Mouse (Mus musculus): ENCODE measurements at regions not wholly inside any gene's neighbourhood (a gene's known extent, or its start where the extent isn't known, plus 50 kb on each side); places are given as distances from the start of the nearest gene placed in this dataset.

DNA sequence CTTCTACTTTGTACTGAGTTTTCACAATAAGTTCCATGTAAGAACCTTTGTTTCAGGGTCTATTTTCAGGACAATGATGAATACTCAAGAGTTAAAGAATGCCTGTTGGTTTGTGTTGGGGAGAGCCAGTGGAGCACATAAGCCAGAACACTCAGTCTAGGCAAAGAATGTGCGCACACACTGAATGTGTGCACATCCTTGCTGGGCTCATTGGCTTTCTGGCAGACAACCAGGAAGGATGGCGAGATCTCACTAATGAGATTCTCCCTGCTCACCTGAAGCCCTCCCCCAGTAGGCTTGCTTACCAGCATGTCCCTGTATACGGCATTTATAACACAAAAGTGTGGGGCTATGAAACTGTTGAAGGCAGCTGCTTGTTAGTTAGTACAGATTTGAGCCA is 411.0 kb downstream of the D3Ertd751e start:
- dilution Hi-C loops (cut with MboI; ENCODE audit: extremely low pct_ligation_motif_present, extremely low pct_unique_long_range_greater_than_20kb, low sequenced_read_pairs) (no loop called here), in situ Hi-C loops (cut with MboI; ENCODE audit: low pct_ligation_motif_present, low pct_unique_long_range_greater_than_20kb, low sequenced_read_pairs) (no loop called here)
- H3K9me3 ChIP-seq (replicated peaks; ENCODE audit: low read length) = no peaks in the 10 kb centered on the region

DNA sequence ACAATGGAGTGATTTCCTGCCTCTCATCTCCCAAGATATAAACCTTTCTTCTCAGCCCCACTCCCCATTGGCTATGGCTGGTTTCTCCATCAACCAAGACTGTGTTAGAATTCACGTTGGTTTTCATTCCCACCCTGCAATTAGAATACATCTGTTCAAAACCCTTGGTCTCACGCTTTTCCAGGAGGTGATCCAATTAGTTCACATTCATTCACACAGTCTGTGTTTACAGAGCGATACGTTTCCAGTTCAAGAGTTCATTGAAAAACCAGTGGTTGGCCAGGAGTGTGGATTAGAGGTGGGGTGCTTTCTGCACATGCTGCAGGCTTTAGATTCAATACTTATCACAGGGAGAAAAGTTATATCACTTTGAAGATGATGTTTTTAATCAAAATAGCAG is 412.5 kb downstream of the D3Ertd751e start:
- Histone ChIP-seq H3K9ac (ENCODE audit: insufficient read depth, low read depth) (no peak overlapping the region), H3K9me3 (replicated peaks; ENCODE audit: low read length) (no peaks in the 10 kb centered on the region), H3K4me2 (ENCODE audit: insufficient read depth, low read depth, poor library complexity, severe bottlenecking) (no peak overlapping the region), H3K27ac (ENCODE audit: insufficient read depth, low read depth) (no peak overlapping the region), H3K4me3 (replicated peaks in 1 of 3; ENCODE audit: low read depth in 2 of 3, low read length in 2 of 3, poor library complexity in 1 of 3) (no peak overlapping the region), H3K36me3 (replicated peaks in 1 of 2; ENCODE audit: control insufficient read depth in 1 of 2, insufficient read depth in 1 of 2, low read length in 1 of 2) (no peaks in the 10 kb centered on the region), H3K4me1 (ENCODE audit: control insufficient read depth in 1 of 2, insufficient read depth in 2 of 2) (peaks cover 3 to 12% of the 10 kb centered on the region in 2 experiments; a peak in 3 of 4 replicates), H3K27me3 (replicated peaks) (no peaks in the 10 kb centered on the region), H3K79me2 (replicated peaks; ENCODE audit: control insufficient read depth, extremely low read depth, insufficient read depth, poor library complexity, severe bottlenecking) (no peaks in the 10 kb centered on the region)
- TF ChIP-seq POLR2AphosphoS2 (IDR thresholded peaks at IDR 0.05; ENCODE audit: low read depth, low read length) (no peak), ZNF384 (IDR thresholded peaks at IDR 0.05; ENCODE audit: low read depth, low read length) (no peak), RCOR1 (conservative IDR thresholded peaks at IDR 0.05; ENCODE audit: low read depth, low read length) (no peak), JUND (conservative IDR thresholded peaks at IDR 0.05; ENCODE audit: low read depth, low read length) (no peak), CHD1 (IDR thresholded peaks at IDR 0.05; ENCODE audit: low read depth, low read length) (no peak), TBP (conservative IDR thresholded peaks at IDR 0.05; ENCODE audit: low read depth, low read length) (no peak), NRF1 (IDR thresholded peaks at IDR 0.05; ENCODE audit: low read depth, low read length) (no peak), ZKSCAN1 (IDR thresholded peaks at IDR 0.05; ENCODE audit: borderline replicate concordance, low read depth, low read length) (no peak), IRF4 (IDR thresholded peaks at IDR 0.05; ENCODE audit: low read depth, low read length) (no peak), ZMIZ1 (IDR thresholded peaks at IDR 0.05; ENCODE audit: low read depth, low read length) (no peak), USF2 (conservative IDR thresholded peaks at IDR 0.05; ENCODE audit: low read depth, low read length) (no peak)
- in situ Hi-C loops (cut with MboI; ENCODE audit: low pct_ligation_motif_present, low pct_unique_long_range_greater_than_20kb, low sequenced_read_pairs) = no loop called here
- no peak for DNase-seq (ENCODE audit: extremely low read depth)
- dilution Hi-C loops (cut with MboI; ENCODE audit: extremely low pct_ligation_motif_present, extremely low pct_unique_long_range_greater_than_20kb, low sequenced_read_pairs) = no loop called here

More for the DNA sequence above, 411.0 kb downstream of the D3Ertd751e start:
- H3K27me3 ChIP-seq (replicated peaks) = no peaks in the 10 kb centered on the region
- peaks cover 3 to 12% of the 10 kb centered on the region in 2 experiments; a peak in 3 of 4 replicates for H3K4me1 ChIP-seq (ENCODE audit: control insufficient read depth in 1 of 2, insufficient read depth in 2 of 2)
- no peak overlapping the region for H3K27ac ChIP-seq (ENCODE audit: insufficient read depth, low read depth)
- peak overlapping the region; percentile 61; the same call in 1 of the 2 replicates for H3K4me2 ChIP-seq (ENCODE audit: insufficient read depth, low read depth, poor library complexity, severe bottlenecking)
- TF ChIP-seq ZC3H11A (IDR thresholded peaks at IDR 0.05; ENCODE audit: low read depth, low read length) = no peak
- TF ChIP-seq GABPA (IDR thresholded peaks at IDR 0.05; ENCODE audit: insufficient replicate concordance, low read depth, low read length) = no peak
- no peak for TF ChIP-seq CHD1 (IDR thresholded peaks at IDR 0.05; ENCODE audit: low read depth, low read length)
- TF ChIP-seq NELFE (IDR thresholded peaks at IDR 0.05; ENCODE audit: low read depth, low read length) = no peak
- no peak for TF ChIP-seq MAFK (IDR thresholded peaks at IDR 0.05; ENCODE audit: insufficient replicate concordance, low read length)
- TF ChIP-seq POLR2AphosphoS2 (IDR thresholded peaks at IDR 0.05; ENCODE audit: low read depth, low read length) = no peak
- no peak for TF ChIP-seq RAD21 (IDR thresholded peaks at IDR 0.05; ENCODE audit: low read depth, low read length)
- TF ChIP-seq BHLHE40 (IDR thresholded peaks at IDR 0.05; ENCODE audit: low read depth, low read length) = no peak
- TF ChIP-seq MAX (IDR thresholded peaks at IDR 0.05; ENCODE audit: low read length) = no peak
- no peak for TF ChIP-seq MEF2A (IDR thresholded peaks at IDR 0.05; ENCODE audit: borderline replicate concordance, low read depth, low read length)
- no peak for TF ChIP-seq JUN (IDR thresholded peaks at IDR 0.05; ENCODE audit: insufficient read depth, low read depth, low read length)
- DNase-seq (ENCODE audit: extremely low read depth) = no peak
- no peak overlapping the region for H3K9ac ChIP-seq (ENCODE audit: insufficient read depth, low read depth)
- no peaks in the 10 kb centered on the region for H3K36me3 ChIP-seq (replicated peaks in 1 of 2; ENCODE audit: control insufficient read depth in 1 of 2, insufficient read depth in 1 of 2, low read length in 1 of 2)
- no peaks in the 10 kb centered on the region for H3K79me2 ChIP-seq (replicated peaks; ENCODE audit: control insufficient read depth, extremely low read depth, insufficient read depth, poor library complexity, severe bottlenecking)
- no peak overlapping the region for H3K4me3 ChIP-seq (replicated peaks in 1 of 3; ENCODE audit: low read depth in 2 of 3, low read length in 2 of 3, poor library complexity in 1 of 3)
